Mouse (Mus musculus): Measurements from ENCODE around the gene Musk. TPM values are rescaled to one million over a fixed set of nuclear protein-coding genes. Genes with fewer than 3 reads are reported as not detected.

Musk gene
- polyA plus RNA-seq, 1 experiment from 2014 or later = 9.2 TPM

- no peaks in the 10 kb centered on the region for H3K36me3 ChIP-seq
- H3K9me3 ChIP-seq = no peaks in the 10 kb centered on the region
- ATAC-seq (ENCODE audit: low FRiP score, low read depth) = no peak
- H3K27ac ChIP-seq = no peak overlapping the region
- no peak overlapping the region for H3K4me3 ChIP-seq
- no peak overlapping the region for H3K4me2 ChIP-seq (replicated peaks)
- no peaks in the 10 kb centered on the region for H3K4me1 ChIP-seq
- H3K27me3 ChIP-seq = no peaks in the 10 kb centered on the region
- WGBS = 86% methylated on average over 6 of the region's 6 CpGs
- no peak overlapping the region for H3K9ac ChIP-seq
Observed at GRCm38 (mm10) chr4:58278368-58278767, 7.4 kb upstream of the Musk start.

- no peak overlapping the region for H3K9ac ChIP-seq
- H3K4me1 ChIP-seq = no peaks in the 10 kb centered on the region
- no peak overlapping the region for H3K27ac ChIP-seq
- no peaks in the 10 kb centered on the region for H3K27me3 ChIP-seq
- WGBS = 86% methylated on average over 2 of the region's 2 CpGs
- H3K4me2 ChIP-seq (replicated peaks) = no peak overlapping the region
- ATAC-seq (ENCODE audit: low FRiP score, low read depth) = no peak
- no peak overlapping the region for H3K4me3 ChIP-seq
- H3K9me3 ChIP-seq = no peaks in the 10 kb centered on the region
- H3K36me3 ChIP-seq = no peaks in the 10 kb centered on the region
Observed at GRCm38 (mm10) chr4:58280121-58280520, 5.6 kb upstream of the Musk start.

GRCm38 (mm10) chr4:58286368-58287090 lies 769 bp downstream of the Musk start:
- peak overlapping the region; percentile 56; the same call in 1 of the 2 replicates for H3K27ac ChIP-seq
- 34% methylated on average over 9 of the region's 9 CpGs for WGBS

GRCm38 (mm10) chr4:58288753-58289152 lies 3.0 kb downstream of the Musk start:
- Histone ChIP-seq H3K4me2 (replicated peaks) (no peak overlapping the region), H3K9me3 (no peaks in the 10 kb centered on the region), H3K27ac (no peak overlapping the region), H3K36me3 (no peaks in the 10 kb centered on the region), H3K9ac (no peak overlapping the region), H3K4me3 (no peak overlapping the region), H3K4me1 (peaks cover 9% of the 10 kb centered on the region; the same call in 1 of the 2 replicates), H3K27me3 (no peaks in the 10 kb centered on the region)
- ATAC-seq (ENCODE audit: low FRiP score, low read depth) = no peak
- WGBS = 70% methylated on average over 5 of the region's 5 CpGs

More at GRCm38 (mm10) chr4:58286368-58287090, 769 bp downstream of the Musk start:
- Histone ChIP-seq H3K36me3 (no peaks in the 10 kb centered on the region), H3K9ac (no peak overlapping the region), H3K27me3 (no peaks in the 10 kb centered on the region), H3K4me1 (peaks cover 9% of the 10 kb centered on the region; the same call in 1 of the 2 replicates), H3K9me3 (no peaks in the 10 kb centered on the region), H3K4me3 (peak overlapping the region; percentile 17), H3K4me2 (replicated peaks) (peak overlapping the region; percentile 42)
- ATAC-seq (ENCODE audit: low FRiP score, low read depth) = no peak

- H3K27ac ChIP-seq = no peak overlapping the region
- WGBS = 47% methylated on average over 1 of the region's 1 CpGs
- H3K4me1 ChIP-seq = peaks cover 3% of the 10 kb centered on the region; the same call in 1 of the 2 replicates
- ATAC-seq (ENCODE audit: low FRiP score, low read depth) = no peak
- H3K9me3 ChIP-seq = no peaks in the 10 kb centered on the region
- no peaks in the 10 kb centered on the region for H3K27me3 ChIP-seq
- H3K4me2 ChIP-seq (replicated peaks) = no peak overlapping the region
- H3K4me3 ChIP-seq = no peak overlapping the region
- H3K36me3 ChIP-seq = no peaks in the 10 kb centered on the region
- no peak overlapping the region for H3K9ac ChIP-seq
Observed at GRCm38 (mm10) chr4:58291828-58292227, 6.1 kb downstream of the Musk start.

GRCm38 (mm10) chr4:58293099-58293498 lies 7.3 kb downstream of the Musk start:
- 85% methylated on average over 3 of the region's 3 CpGs for WGBS
- no peaks in the 10 kb centered on the region for H3K36me3 ChIP-seq
- H3K4me1 ChIP-seq = no peaks in the 10 kb centered on the region
- ATAC-seq (ENCODE audit: low FRiP score, low read depth) = no peak
- H3K4me3 ChIP-seq = no peak overlapping the region
- H3K27me3 ChIP-seq = no peaks in the 10 kb centered on the region
- H3K4me2 ChIP-seq (replicated peaks) = no peak overlapping the region
- H3K9ac ChIP-seq = no peak overlapping the region
- H3K9me3 ChIP-seq = no peaks in the 10 kb centered on the region
- no peak overlapping the region for H3K27ac ChIP-seq

- peaks cover 14% of the 10 kb centered on the region for H3K4me1 ChIP-seq
- H3K9ac ChIP-seq = no peak overlapping the region
- H3K36me3 ChIP-seq = no peaks in the 10 kb centered on the region
- no peaks in the 10 kb centered on the region for H3K9me3 ChIP-seq
- no peak for ATAC-seq (ENCODE audit: low FRiP score, low read depth)
- no peaks in the 10 kb centered on the region for H3K27me3 ChIP-seq
- no peak overlapping the region for H3K4me3 ChIP-seq
- WGBS = 88% methylated on average over 5 of the region's 5 CpGs
- no peak overlapping the region for H3K4me2 ChIP-seq (replicated peaks)
- H3K27ac ChIP-seq = no peak overlapping the region
Observed at GRCm38 (mm10) chr4:58303862-58304261, 18.1 kb downstream of the Musk start.

GRCm38 (mm10) chr4:58304564-58304963 lies 18.8 kb downstream of the Musk start:
- ATAC-seq (ENCODE audit: low FRiP score, low read depth) = no peak
- Histone ChIP-seq H3K9ac (no peak overlapping the region), H3K4me1 (peaks cover 14% of the 10 kb centered on the region), H3K4me2 (replicated peaks) (no peak overlapping the region), H3K4me3 (no peak overlapping the region), H3K27me3 (no peaks in the 10 kb centered on the region), H3K36me3 (no peaks in the 10 kb centered on the region), H3K27ac (no peak overlapping the region), H3K9me3 (no peaks in the 10 kb centered on the region)
- WGBS = 18% methylated on average over 7 of the region's 7 CpGs

GRCm38 (mm10) chr4:58307421-58307820 lies 21.7 kb downstream of the Musk start:
- Histone ChIP-seq H3K27ac (no peak overlapping the region), H3K9ac (no peak overlapping the region), H3K36me3 (no peaks in the 10 kb centered on the region), H3K4me2 (replicated peaks) (no peak overlapping the region), H3K4me1 (peaks cover 14% of the 10 kb centered on the region), H3K27me3 (no peaks in the 10 kb centered on the region), H3K9me3 (no peaks in the 10 kb centered on the region), H3K4me3 (no peak overlapping the region)
- 66% methylated on average over 2 of the region's 2 CpGs for WGBS
- no peak for ATAC-seq (ENCODE audit: low FRiP score, low read depth)

- Histone ChIP-seq H3K36me3 (no peaks in the 10 kb centered on the region), H3K4me2 (replicated peaks) (no peak overlapping the region), H3K4me1 (no peaks in the 10 kb centered on the region), H3K4me3 (no peak overlapping the region), H3K9me3 (no peaks in the 10 kb centered on the region), H3K27ac (no peak overlapping the region), H3K27me3 (no peaks in the 10 kb centered on the region), H3K9ac (no peak overlapping the region)
- ATAC-seq (ENCODE audit: low FRiP score, low read depth) = no peak
- 68% methylated on average over 1 of the region's 1 CpGs for WGBS
Observed at GRCm38 (mm10) chr4:58313344-58313743, 27.6 kb downstream of the Musk start.

- H3K27me3 ChIP-seq = no peaks in the 10 kb centered on the region
- ATAC-seq (ENCODE audit: low FRiP score, low read depth) = 0 out of 2 replicates have a peak, but pooled peaks have one; percentile 32
- WGBS = 39% methylated on average over 4 of the region's 4 CpGs
Observed at GRCm38 (mm10) chr4:58314942-58315508, 29.3 kb downstream of the Musk start.

GRCm38 (mm10) chr4:58317536-58317935 lies 31.8 kb downstream of the Musk start:
- ATAC-seq (ENCODE audit: low FRiP score, low read depth) = no peak
- no peaks in the 10 kb centered on the region for H3K27me3 ChIP-seq
- H3K9me3 ChIP-seq = no peaks in the 10 kb centered on the region
- H3K9ac ChIP-seq = no peak overlapping the region
- no peaks in the 10 kb centered on the region for H3K4me1 ChIP-seq
- H3K36me3 ChIP-seq = no peaks in the 10 kb centered on the region
- WGBS = 90% methylated on average over 3 of the region's 3 CpGs
- H3K27ac ChIP-seq = no peak overlapping the region
- no peak overlapping the region for H3K4me3 ChIP-seq
- H3K4me2 ChIP-seq (replicated peaks) = no peak overlapping the region

More at GRCm38 (mm10) chr4:58314942-58315508, 29.3 kb downstream of the Musk start:
- H3K36me3 ChIP-seq = no peaks in the 10 kb centered on the region
- H3K4me2 ChIP-seq (replicated peaks) = no peak overlapping the region
- H3K9me3 ChIP-seq = no peaks in the 10 kb centered on the region
- no peak overlapping the region for H3K4me3 ChIP-seq
- H3K9ac ChIP-seq = no peak overlapping the region
- no peaks in the 10 kb centered on the region for H3K4me1 ChIP-seq
- H3K27ac ChIP-seq = no peak overlapping the region

Measured in limb, embryonic 13.5 days (tissue).